Mouse (Mus musculus): ENCODE measurements at regions not wholly inside any gene's neighbourhood (a gene's known extent, or its start where the extent isn't known, plus 50 kb on each side); places are given as distances from the start of the nearest gene placed in this dataset.

DNA sequence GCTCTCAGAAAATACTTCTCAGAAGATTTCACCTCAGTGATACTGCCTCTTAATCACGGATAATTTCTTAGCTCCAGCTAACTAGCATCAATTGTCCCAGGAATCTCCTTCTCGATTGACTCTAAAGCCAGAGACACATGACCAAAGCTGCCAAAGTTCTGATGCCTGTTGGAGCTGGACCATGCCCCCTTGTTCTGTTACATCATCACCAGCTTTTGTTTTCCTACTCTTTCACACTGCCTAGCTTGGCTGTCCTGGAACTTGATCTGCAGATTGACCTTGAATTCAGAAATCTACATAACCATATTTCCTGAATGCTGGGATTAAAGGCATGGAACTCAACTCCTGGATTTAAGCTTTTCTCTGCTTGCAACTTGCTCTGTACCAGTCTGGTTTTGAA, 268.3 kb upstream of the Gcfc2 start:
- TF ChIP-seq POLR2A (IDR thresholded peaks at IDR 0.05; ENCODE audit: control insufficient read depth, low read depth, low read length), result no peak
- no peak for TF ChIP-seq CTCF (IDR thresholded peaks at IDR 0.05; ENCODE audit: control insufficient read depth, insufficient read depth, insufficient replicate concordance, low read depth, low read length)

Measured in testis, adult 2 months (tissue).